Mouse (Mus musculus): ENCODE data around the gene St3gal3. TPM values are rescaled to one million over a fixed set of nuclear protein-coding genes. Genes with fewer than 3 reads are reported as not detected.

The St3gal3 gene
- polyA plus RNA-seq, 1 experiment from 2014 or later = 14.1 TPM

- WGBS = 87% methylated on average over 8 of the region's 8 CpGs
- H3K9me3 ChIP-seq (ENCODE audit: control insufficient read depth, low read length) = no peaks in the 10 kb centered on the region
- no peak overlapping the region for H3K4me2 ChIP-seq (ENCODE audit: low read length)
- H3K9ac ChIP-seq (replicated peaks; ENCODE audit: low read depth, low read length) = no peak overlapping the region
- peaks cover 34% of the 10 kb centered on the region for H3K36me3 ChIP-seq (ENCODE audit: control insufficient read depth, insufficient read depth)
- no peak overlapping the region for H3K27ac ChIP-seq (ENCODE audit: low read length)
- H3K4me1 ChIP-seq (replicated peaks; ENCODE audit: control insufficient read depth, insufficient read depth, low read length) = peaks cover 25% of the 10 kb centered on the region
- H3K4me3 ChIP-seq (replicated peaks; ENCODE audit: low read length) = no peak overlapping the region
- ATAC-seq = no peak
- no peaks in the 10 kb centered on the region for H3K27me3 ChIP-seq (replicated peaks; ENCODE audit: control insufficient read depth, insufficient read depth, low read length)
These were observed 230.0 kb downstream of the St3gal3 start for GRCm38 (mm10) chr4:117904761-117905160.

- Histone ChIP-seq H3K36me3 (ENCODE audit: control insufficient read depth, insufficient read depth) (peaks cover 40% of the 10 kb centered on the region), H3K27ac (ENCODE audit: low read length) (no peak overlapping the region), H3K27me3 (replicated peaks; ENCODE audit: control insufficient read depth, insufficient read depth, low read length) (no peaks in the 10 kb centered on the region), H3K4me1 (replicated peaks; ENCODE audit: control insufficient read depth, insufficient read depth, low read length) (peaks cover 19% of the 10 kb centered on the region), H3K4me3 (replicated peaks; ENCODE audit: low read length) (no peak overlapping the region), H3K9ac (replicated peaks; ENCODE audit: low read depth, low read length) (no peak overlapping the region), H3K4me2 (ENCODE audit: low read length) (no peak overlapping the region), H3K9me3 (ENCODE audit: control insufficient read depth, low read length) (no peaks in the 10 kb centered on the region)
- 73% methylated on average over 10 of the region's 10 CpGs for WGBS
- ATAC-seq = peak; percentile 24; the same call in 1 of the 2 replicates
These were observed 230.6 kb downstream of the St3gal3 start for GRCm38 (mm10) chr4:117904094-117904493.

- Histone ChIP-seq H3K27me3 (replicated peaks; ENCODE audit: control insufficient read depth, insufficient read depth, low read length) (no peaks in the 10 kb centered on the region), H3K9ac (replicated peaks; ENCODE audit: low read depth, low read length) (no peak overlapping the region), H3K4me1 (replicated peaks; ENCODE audit: control insufficient read depth, insufficient read depth, low read length) (no peaks in the 10 kb centered on the region), H3K4me2 (ENCODE audit: low read length) (no peak overlapping the region), H3K36me3 (ENCODE audit: control insufficient read depth, insufficient read depth) (peaks cover 56% of the 10 kb centered on the region), H3K27ac (ENCODE audit: low read length) (no peak overlapping the region), H3K9me3 (ENCODE audit: control insufficient read depth, low read length) (no peaks in the 10 kb centered on the region), H3K4me3 (replicated peaks; ENCODE audit: low read length) (no peak overlapping the region)
- no peak for ATAC-seq
- 89% methylated on average over 3 of the region's 3 CpGs for WGBS
These were observed 236.6 kb downstream of the St3gal3 start for GRCm38 (mm10) chr4:117898111-117898510.

- Histone ChIP-seq H3K27me3 (replicated peaks; ENCODE audit: control insufficient read depth, insufficient read depth, low read length) (no peaks in the 10 kb centered on the region), H3K4me2 (ENCODE audit: low read length) (no peak overlapping the region), H3K4me1 (replicated peaks; ENCODE audit: control insufficient read depth, insufficient read depth, low read length) (peaks cover 7% of the 10 kb centered on the region), H3K36me3 (ENCODE audit: control insufficient read depth, insufficient read depth) (peaks cover 41% of the 10 kb centered on the region), H3K9ac (replicated peaks; ENCODE audit: low read depth, low read length) (no peak overlapping the region), H3K9me3 (ENCODE audit: control insufficient read depth, low read length) (no peaks in the 10 kb centered on the region), H3K4me3 (replicated peaks; ENCODE audit: low read length) (no peak overlapping the region), H3K27ac (ENCODE audit: low read length) (no peak overlapping the region)
- 98% methylated on average over 6 of the region's 6 CpGs for WGBS
- no peak for ATAC-seq
These were observed 238.7 kb downstream of the St3gal3 start for GRCm38 (mm10) chr4:117896031-117896430.

GRCm38 (mm10) chr4:117895339-117895738 is 239.4 kb downstream of the St3gal3 start:
- Histone ChIP-seq H3K27ac (ENCODE audit: low read length) (no peak overlapping the region), H3K4me3 (replicated peaks; ENCODE audit: low read length) (no peak overlapping the region), H3K36me3 (ENCODE audit: control insufficient read depth, insufficient read depth) (peaks cover 34% of the 10 kb centered on the region), H3K27me3 (replicated peaks; ENCODE audit: control insufficient read depth, insufficient read depth, low read length) (no peaks in the 10 kb centered on the region), H3K9me3 (ENCODE audit: control insufficient read depth, low read length) (no peaks in the 10 kb centered on the region), H3K4me1 (replicated peaks; ENCODE audit: control insufficient read depth, insufficient read depth, low read length) (peaks cover 13% of the 10 kb centered on the region), H3K4me2 (ENCODE audit: low read length) (no peak overlapping the region), H3K9ac (replicated peaks; ENCODE audit: low read depth, low read length) (no peak overlapping the region)
- ATAC-seq = no peak
- 85% methylated on average over 7 of the region's 7 CpGs for WGBS

GRCm38 (mm10) chr4:117894601-117895000 is 240.1 kb downstream of the St3gal3 start:
- WGBS = 89% methylated on average over 8 of the region's 8 CpGs
- H3K9ac ChIP-seq (replicated peaks; ENCODE audit: low read depth, low read length) = no peak overlapping the region
- no peaks in the 10 kb centered on the region for H3K9me3 ChIP-seq (ENCODE audit: control insufficient read depth, low read length)
- H3K4me3 ChIP-seq (replicated peaks; ENCODE audit: low read length) = no peak overlapping the region
- peaks cover 31% of the 10 kb centered on the region for H3K36me3 ChIP-seq (ENCODE audit: control insufficient read depth, insufficient read depth)
- H3K27me3 ChIP-seq (replicated peaks; ENCODE audit: control insufficient read depth, insufficient read depth, low read length) = no peaks in the 10 kb centered on the region
- ATAC-seq = no peak
- no peak overlapping the region for H3K4me2 ChIP-seq (ENCODE audit: low read length)
- peaks cover 13% of the 10 kb centered on the region for H3K4me1 ChIP-seq (replicated peaks; ENCODE audit: control insufficient read depth, insufficient read depth, low read length)
- H3K27ac ChIP-seq (ENCODE audit: low read length) = no peak overlapping the region

GRCm38 (mm10) chr4:117893376-117893775 is 241.3 kb downstream of the St3gal3 start:
- Histone ChIP-seq H3K4me1 (replicated peaks; ENCODE audit: control insufficient read depth, insufficient read depth, low read length) (peaks cover 13% of the 10 kb centered on the region), H3K4me3 (replicated peaks; ENCODE audit: low read length) (no peak overlapping the region), H3K9ac (replicated peaks; ENCODE audit: low read depth, low read length) (no peak overlapping the region), H3K27me3 (replicated peaks; ENCODE audit: control insufficient read depth, insufficient read depth, low read length) (no peaks in the 10 kb centered on the region), H3K9me3 (ENCODE audit: control insufficient read depth, low read length) (no peaks in the 10 kb centered on the region), H3K36me3 (ENCODE audit: control insufficient read depth, insufficient read depth) (peaks cover 20% of the 10 kb centered on the region), H3K4me2 (ENCODE audit: low read length) (no peak overlapping the region), H3K27ac (ENCODE audit: low read length) (no peak overlapping the region)
- ATAC-seq = no peak
- 27% methylated on average over 9 of the region's 9 CpGs for WGBS

GRCm38 (mm10) chr4:117891738-117892161 is 243.0 kb downstream of the St3gal3 start, which contains the start of gene Dph2:
Gene Dph2 (minus strand): TSS chr4:117892032.
- ATAC-seq = peak; percentile 91
- H3K9me3 ChIP-seq (ENCODE audit: control insufficient read depth, low read length) = no peaks in the 10 kb centered on the region
- peak within 1 kb of the TSS; percentile 92 for H3K4me2 ChIP-seq (ENCODE audit: low read length)
- under 1% methylated on average over 21 of the region's 21 CpGs for WGBS
- H3K4me1 ChIP-seq (replicated peaks; ENCODE audit: control insufficient read depth, insufficient read depth, low read length) = peaks cover 16% of the 10 kb centered on the region
- peak within 1 kb of the TSS; percentile 36 for H3K9ac ChIP-seq (replicated peaks; ENCODE audit: low read depth, low read length)
- no peak within 1 kb of the TSS for H3K27ac ChIP-seq (ENCODE audit: low read length)
- peaks cover 10% of the 10 kb centered on the region for H3K36me3 ChIP-seq (ENCODE audit: control insufficient read depth, insufficient read depth)
- peak within 1 kb of the TSS; percentile 55 for H3K4me3 ChIP-seq (replicated peaks; ENCODE audit: low read length)
- H3K27me3 ChIP-seq (replicated peaks; ENCODE audit: control insufficient read depth, insufficient read depth, low read length) = no peaks in the 10 kb centered on the region

GRCm38 (mm10) chr4:117890750-117891149 is 244.0 kb downstream of the St3gal3 start:
- Histone ChIP-seq H3K4me3 (replicated peaks; ENCODE audit: low read length) (no peak overlapping the region; the same call in 1 of the 2 replicates), H3K4me2 (ENCODE audit: low read length) (peak overlapping the region; percentile 92), H3K4me1 (replicated peaks; ENCODE audit: control insufficient read depth, insufficient read depth, low read length) (peaks cover 26% of the 10 kb centered on the region), H3K27me3 (replicated peaks; ENCODE audit: control insufficient read depth, insufficient read depth, low read length) (no peaks in the 10 kb centered on the region), H3K9ac (replicated peaks; ENCODE audit: low read depth, low read length) (no peak overlapping the region), H3K36me3 (ENCODE audit: control insufficient read depth, insufficient read depth) (peaks cover 10% of the 10 kb centered on the region), H3K9me3 (ENCODE audit: control insufficient read depth, low read length) (no peaks in the 10 kb centered on the region), H3K27ac (ENCODE audit: low read length) (no peak overlapping the region)
- ATAC-seq = no peak
- 55% methylated on average over 8 of the region's 8 CpGs for WGBS

- 86% methylated on average over 14 of the region's 14 CpGs for WGBS
- H3K4me1 ChIP-seq (replicated peaks; ENCODE audit: control insufficient read depth, insufficient read depth, low read length) = peaks cover 29% of the 10 kb centered on the region
These were observed 244.7 kb downstream of the St3gal3 start for GRCm38 (mm10) chr4:117890031-117890430.

More at GRCm38 (mm10) chr4:117890031-117890430, 244.7 kb downstream of the St3gal3 start:
- Histone ChIP-seq H3K4me2 (ENCODE audit: low read length) (no peak overlapping the region), H3K27ac (ENCODE audit: low read length) (no peak overlapping the region), H3K9ac (replicated peaks; ENCODE audit: low read depth, low read length) (no peak overlapping the region), H3K36me3 (ENCODE audit: control insufficient read depth, insufficient read depth) (peaks cover 12% of the 10 kb centered on the region), H3K4me3 (replicated peaks; ENCODE audit: low read length) (no peak overlapping the region), H3K27me3 (replicated peaks; ENCODE audit: control insufficient read depth, insufficient read depth, low read length) (no peaks in the 10 kb centered on the region), H3K9me3 (ENCODE audit: control insufficient read depth, low read length) (no peaks in the 10 kb centered on the region)
- no peak for ATAC-seq

Data from forebrain, embryonic 16.5 days (tissue).